Mouse (Mus musculus): ENCODE results near the gene Chchd3. TPM values are rescaled to one million over a fixed set of nuclear protein-coding genes. Genes with fewer than 3 reads are reported as not detected.
A peak's percentile ranks its signal among the peaks of the same experiment; 100 is the strongest.

The Chchd3 gene
- polyA plus RNA-seq, 1 experiment from 2014 or later = 117 TPM

GRCm38 (mm10) chr6:32797525-32797924 is 262.5 kb downstream of the Chchd3 start:
- H3K9me3 ChIP-seq (ENCODE audit: control insufficient read depth, low read length) = no peaks in the 10 kb centered on the region
- WGBS = 32% methylated on average over 4 of the region's 4 CpGs
- no peak overlapping the region for H3K27ac ChIP-seq (replicated peaks; ENCODE audit: low read depth, low read length)
- H3K36me3 ChIP-seq (ENCODE audit: control insufficient read depth, insufficient read depth, low read length) = no peaks in the 10 kb centered on the region
- DNase-seq (ENCODE audit: low spot score) (no peak), ATAC-seq (ENCODE audit: insufficient number of reproducible peaks, low FRiP score, low TSS enrichment, low read depth) (no peak)
- no peak overlapping the region for H3K9ac ChIP-seq (ENCODE audit: low read length)
- H3K27me3 ChIP-seq (ENCODE audit: control insufficient read depth, insufficient read depth, low read length) = no peaks in the 10 kb centered on the region
- 0 out of 2 replicates have a peak, but pooled peaks cover 8% of the 10 kb centered on the region for H3K4me1 ChIP-seq (ENCODE audit: control insufficient read depth, insufficient read depth, low read length)
- H3K4me2 ChIP-seq (ENCODE audit: low read depth, severe bottlenecking) = no peak overlapping the region
- no peak overlapping the region for H3K4me3 ChIP-seq (ENCODE audit: low read depth, low read length)

GRCm38 (mm10) chr6:32795653-32796500 is 264.2 kb downstream of the Chchd3 start:
- ATAC-seq (ENCODE audit: insufficient number of reproducible peaks, low FRiP score, low TSS enrichment, low read depth) (no peak), DNase-seq (ENCODE audit: low spot score) (no peak)
- Histone ChIP-seq H3K4me2 (ENCODE audit: low read depth, severe bottlenecking) (no peak overlapping the region), H3K4me3 (ENCODE audit: low read depth, low read length) (no peak overlapping the region), H3K9ac (ENCODE audit: low read length) (no peak overlapping the region), H3K27me3 (ENCODE audit: control insufficient read depth, insufficient read depth, low read length) (no peaks in the 10 kb centered on the region), H3K4me1 (ENCODE audit: control insufficient read depth, insufficient read depth, low read length) (0 out of 2 replicates have a peak, but pooled peaks cover 8% of the 10 kb centered on the region), H3K27ac (replicated peaks; ENCODE audit: low read depth, low read length) (no peak overlapping the region), H3K36me3 (ENCODE audit: control insufficient read depth, insufficient read depth, low read length) (no peaks in the 10 kb centered on the region), H3K9me3 (ENCODE audit: control insufficient read depth, low read length) (no peaks in the 10 kb centered on the region)
- WGBS = 53% methylated on average over 8 of the region's 8 CpGs

DNA sequence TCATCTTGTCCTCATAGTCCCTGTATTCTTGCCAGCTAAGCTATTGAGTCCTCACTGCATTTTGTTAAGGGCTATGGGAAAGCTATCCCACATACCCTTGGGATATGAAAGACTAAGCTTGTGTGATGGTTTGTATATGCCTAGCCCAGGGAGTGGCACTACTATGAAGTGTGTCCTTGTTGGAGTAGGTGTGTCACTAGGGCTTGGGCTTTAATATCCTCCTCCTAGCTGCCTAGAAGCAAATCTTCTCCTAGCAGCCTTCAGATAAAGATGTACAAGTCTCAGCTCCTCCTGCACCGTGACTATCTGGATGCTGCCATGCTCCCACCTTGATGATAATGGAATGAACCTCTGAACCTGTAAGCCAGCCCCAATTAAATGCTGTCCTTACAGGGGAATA is 266.5 kb downstream of the Chchd3 start:
- no peak overlapping the region for H3K27ac ChIP-seq (replicated peaks; ENCODE audit: low read depth, low read length)
- no peaks in the 10 kb centered on the region for H3K9me3 ChIP-seq (ENCODE audit: control insufficient read depth, low read length)
- H3K36me3 ChIP-seq (ENCODE audit: control insufficient read depth, insufficient read depth, low read length) = no peaks in the 10 kb centered on the region
- WGBS = 93% methylated on average over 1 of the region's 1 CpGs
- no peaks in the 10 kb centered on the region for H3K27me3 ChIP-seq (ENCODE audit: control insufficient read depth, insufficient read depth, low read length)
- DNase-seq (ENCODE audit: low spot score) (no peak), ATAC-seq (ENCODE audit: insufficient number of reproducible peaks, low FRiP score, low TSS enrichment, low read depth) (no peak)
- no peak overlapping the region for H3K4me3 ChIP-seq (ENCODE audit: low read depth, low read length)
- H3K9ac ChIP-seq (ENCODE audit: low read length) = no peak overlapping the region
- no peak overlapping the region for H3K4me2 ChIP-seq (ENCODE audit: low read depth, severe bottlenecking)
- 0 out of 2 replicates have a peak, but pooled peaks cover 8% of the 10 kb centered on the region for H3K4me1 ChIP-seq (ENCODE audit: control insufficient read depth, insufficient read depth, low read length)

DNA sequence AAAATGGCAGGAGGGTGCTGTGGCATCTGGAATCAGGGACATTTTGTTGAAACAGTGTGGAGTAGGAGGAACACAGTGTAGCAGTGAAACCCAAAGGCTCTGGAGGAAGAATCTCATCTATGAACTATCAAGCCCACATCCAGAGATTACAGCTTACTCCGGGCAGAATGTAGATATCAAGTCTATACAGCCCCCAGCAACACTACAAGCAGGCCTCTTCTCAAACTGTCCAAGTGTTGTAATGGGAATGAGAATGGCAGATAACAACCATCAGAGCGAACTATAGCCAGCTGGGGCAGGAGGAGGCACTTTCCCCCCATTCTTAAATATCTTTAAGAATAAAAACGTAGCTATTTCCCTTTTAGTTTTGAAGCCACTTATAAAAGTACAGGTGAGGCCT is 266.9 kb downstream of the Chchd3 start:
- DNase-seq (ENCODE audit: low spot score) = no peak
- 98% methylated on average over 3 of the region's 3 CpGs for WGBS

GRCm38 (mm10) chr6:32790487-32790886 is 269.6 kb downstream of the Chchd3 start:
- ATAC-seq (ENCODE audit: insufficient number of reproducible peaks, low FRiP score, low TSS enrichment, low read depth) (no peak), DNase-seq (ENCODE audit: low spot score) (no peak)
- Histone ChIP-seq H3K9ac (ENCODE audit: low read length) (no peak overlapping the region), H3K36me3 (ENCODE audit: control insufficient read depth, insufficient read depth, low read length) (no peaks in the 10 kb centered on the region), H3K27ac (replicated peaks; ENCODE audit: low read depth, low read length) (no peak overlapping the region), H3K4me1 (ENCODE audit: control insufficient read depth, insufficient read depth, low read length) (peaks cover 9% of the 10 kb centered on the region), H3K27me3 (ENCODE audit: control insufficient read depth, insufficient read depth, low read length) (no peaks in the 10 kb centered on the region), H3K4me2 (ENCODE audit: low read depth, severe bottlenecking) (no peak overlapping the region), H3K9me3 (ENCODE audit: control insufficient read depth, low read length) (no peaks in the 10 kb centered on the region), H3K4me3 (ENCODE audit: low read depth, low read length) (no peak overlapping the region)
- 90% methylated on average over 4 of the region's 4 CpGs for WGBS

More for the DNA sequence above, 266.9 kb downstream of the Chchd3 start:
- no peaks in the 10 kb centered on the region for H3K36me3 ChIP-seq (ENCODE audit: control insufficient read depth, insufficient read depth, low read length)
- no peak overlapping the region for H3K4me3 ChIP-seq (ENCODE audit: low read depth, low read length)
- H3K9me3 ChIP-seq (ENCODE audit: control insufficient read depth, low read length) = no peaks in the 10 kb centered on the region
- H3K27me3 ChIP-seq (ENCODE audit: control insufficient read depth, insufficient read depth, low read length) = no peaks in the 10 kb centered on the region
- 0 out of 2 replicates have a peak, but pooled peaks cover 10% of the 10 kb centered on the region for H3K4me1 ChIP-seq (ENCODE audit: control insufficient read depth, insufficient read depth, low read length)
- no peak for ATAC-seq (ENCODE audit: insufficient number of reproducible peaks, low FRiP score, low TSS enrichment, low read depth)
- H3K27ac ChIP-seq (replicated peaks; ENCODE audit: low read depth, low read length) = no peak overlapping the region
- H3K9ac ChIP-seq (ENCODE audit: low read length) = no peak overlapping the region
- no peak overlapping the region for H3K4me2 ChIP-seq (ENCODE audit: low read depth, severe bottlenecking)

DNA sequence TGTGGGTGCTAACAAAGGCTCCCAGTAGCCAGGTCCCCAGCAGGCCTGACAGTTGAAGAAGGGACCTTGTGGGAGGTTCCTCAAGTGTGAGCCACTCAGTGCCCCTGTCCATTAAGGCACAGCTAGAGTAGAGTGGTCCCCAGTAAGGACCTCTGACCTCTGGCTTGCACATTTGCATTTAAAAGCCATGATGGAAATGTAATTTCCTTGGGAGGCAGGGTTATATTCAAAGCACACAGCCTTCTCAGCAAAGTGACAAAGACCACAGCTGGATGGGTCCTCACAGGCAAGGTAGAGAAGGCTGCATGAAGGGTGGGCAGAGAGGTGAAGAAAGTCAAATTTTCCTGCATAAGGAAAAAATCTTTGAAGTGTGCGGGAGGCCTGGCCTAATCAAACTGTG is 272.7 kb downstream of the Chchd3 start:
- H3K27ac ChIP-seq (replicated peaks; ENCODE audit: low read depth, low read length) = no peak overlapping the region
- H3K4me2 ChIP-seq (ENCODE audit: low read depth, severe bottlenecking) = no peak overlapping the region
- H3K4me1 ChIP-seq (ENCODE audit: control insufficient read depth, insufficient read depth, low read length) = peaks cover 9% of the 10 kb centered on the region
- no peaks in the 10 kb centered on the region for H3K9me3 ChIP-seq (ENCODE audit: control insufficient read depth, low read length)
- DNase-seq (ENCODE audit: low spot score) = no peak
- no peaks in the 10 kb centered on the region for H3K27me3 ChIP-seq (ENCODE audit: control insufficient read depth, insufficient read depth, low read length)
- no peak overlapping the region for H3K4me3 ChIP-seq (ENCODE audit: low read depth, low read length)
- no peaks in the 10 kb centered on the region for H3K36me3 ChIP-seq (ENCODE audit: control insufficient read depth, insufficient read depth, low read length)
- 14% methylated on average over 1 of the region's 1 CpGs for WGBS
- H3K9ac ChIP-seq (ENCODE audit: low read length) = no peak overlapping the region
- ATAC-seq (ENCODE audit: insufficient number of reproducible peaks, low FRiP score, low TSS enrichment, low read depth) = no peak

DNA sequence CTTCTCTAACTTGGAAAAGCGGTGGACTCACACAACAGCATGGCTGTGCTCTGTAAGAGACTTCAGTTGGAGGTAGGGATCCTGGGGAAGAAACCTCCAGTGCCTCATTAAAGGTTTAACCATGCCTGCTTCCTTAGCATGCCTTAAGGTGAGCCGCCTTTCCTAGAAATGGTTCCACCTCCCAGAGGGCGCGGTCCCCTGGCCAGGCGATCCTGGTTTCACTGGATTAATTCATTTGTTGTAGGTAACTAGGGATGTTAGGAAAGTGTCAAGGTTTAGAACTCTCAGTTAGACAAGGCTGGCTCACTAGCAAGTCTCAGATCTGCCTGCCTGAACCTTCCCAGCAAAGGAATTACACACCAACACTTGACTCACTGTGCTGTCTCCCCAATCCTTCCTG is 273.9 kb downstream of the Chchd3 start:
- DNase-seq (ENCODE audit: low spot score) (no peak), ATAC-seq (ENCODE audit: insufficient number of reproducible peaks, low FRiP score, low TSS enrichment, low read depth) (no peak)
- Histone ChIP-seq H3K4me1 (ENCODE audit: control insufficient read depth, insufficient read depth, low read length) (peaks cover 10% of the 10 kb centered on the region), H3K36me3 (ENCODE audit: control insufficient read depth, insufficient read depth, low read length) (no peaks in the 10 kb centered on the region), H3K4me2 (ENCODE audit: low read depth, severe bottlenecking) (no peak overlapping the region), H3K9me3 (ENCODE audit: control insufficient read depth, low read length) (no peaks in the 10 kb centered on the region), H3K4me3 (ENCODE audit: low read depth, low read length) (no peak overlapping the region), H3K27me3 (ENCODE audit: control insufficient read depth, insufficient read depth, low read length) (no peaks in the 10 kb centered on the region), H3K27ac (replicated peaks; ENCODE audit: low read depth, low read length) (0 out of 2 replicates have a peak overlapping the region, but pooled peaks have one; percentile 8), H3K9ac (ENCODE audit: low read length) (no peak overlapping the region)
- WGBS = 81% methylated on average over 5 of the region's 5 CpGs

GRCm38 (mm10) chr6:32783102-32783501 is 277.0 kb downstream of the Chchd3 start:
- no peak overlapping the region for H3K4me3 ChIP-seq (ENCODE audit: low read depth, low read length)
- H3K9me3 ChIP-seq (ENCODE audit: control insufficient read depth, low read length) = no peaks in the 10 kb centered on the region
- no peak overlapping the region for H3K4me2 ChIP-seq (ENCODE audit: low read depth, severe bottlenecking)
- ATAC-seq (ENCODE audit: insufficient number of reproducible peaks, low FRiP score, low TSS enrichment, low read depth) (no peak), DNase-seq (ENCODE audit: low spot score) (no peak)
- WGBS = 87% methylated on average over 4 of the region's 4 CpGs
- H3K27me3 ChIP-seq (ENCODE audit: control insufficient read depth, insufficient read depth, low read length) = no peaks in the 10 kb centered on the region
- no peak overlapping the region for H3K27ac ChIP-seq (replicated peaks; ENCODE audit: low read depth, low read length)
- no peak overlapping the region for H3K9ac ChIP-seq (ENCODE audit: low read length)
- no peaks in the 10 kb centered on the region for H3K36me3 ChIP-seq (ENCODE audit: control insufficient read depth, insufficient read depth, low read length)
- peaks cover 17% of the 10 kb centered on the region for H3K4me1 ChIP-seq (ENCODE audit: control insufficient read depth, insufficient read depth, low read length)
